Mouse (Mus musculus): ENCODE results near the gene Gcnt2. TPM values are rescaled to one million over a fixed set of nuclear protein-coding genes. Genes with fewer than 3 reads are reported as not detected.
"Not testable (repeated sequence)": the region's sequence is repeated elsewhere in the genome, so short reads cannot be mapped to it uniquely, and the experiment has no call there.

Gcnt2 gene
- polyA plus RNA-seq, 2 experiments: 0.51 to 1.2 TPM

- ATAC-seq (ENCODE audit: insufficient read depth): no peak
- no peak overlapping the region for H3K9ac ChIP-seq (replicated peaks)
- no peaks in the 10 kb centered on the region for H3K4me1 ChIP-seq (replicated peaks; ENCODE audit: control insufficient read depth in 2 of 2, insufficient read depth in 2 of 2, low read length in 1 of 2)
- WGBS (ENCODE audit: insufficient replicate concordance): 35% methylated on average over 3 of the region's 3 CpGs
- no peak overlapping the region for H3K4me2 ChIP-seq (ENCODE audit: low read depth)
- no peak for DNase-seq (ENCODE audit: low read depth in 3 of 3, low spot score in 3 of 3)
- no peaks in the 10 kb centered on the region for H3K27me3 ChIP-seq (ENCODE audit: control insufficient read depth, insufficient read depth, low read length)
- H3K9me3 ChIP-seq (ENCODE audit: control insufficient read depth, low read length): no peaks in the 10 kb centered on the region
- TF ChIP-seq CTCF (IDR thresholded peaks at IDR 0.05; ENCODE audit: low read depth): no peak
- no peak for TF ChIP-seq EP300 (IDR thresholded peaks at IDR 0.05; ENCODE audit: low read depth)
- no peak overlapping the region for H3K4me3 ChIP-seq (ENCODE audit: insufficient read depth in 1 of 2, low read depth in 2 of 2, low read length in 2 of 2)
- no peaks in the 10 kb centered on the region for H3K36me3 ChIP-seq (replicated peaks; ENCODE audit: control insufficient read depth, insufficient read depth, low read depth)
- no peak overlapping the region for H3K27ac ChIP-seq
These were observed 34.0 kb downstream of the Gcnt2 start for GRCm38 (mm10) chr13:40893573-40893972.

GRCm38 (mm10) chr13:40898049-40898690, 38.6 kb downstream of the Gcnt2 start:
- not testable (repeated sequence) for H3K4me1 ChIP-seq (replicated peaks; ENCODE audit: control insufficient read depth in 2 of 2, insufficient read depth in 2 of 2, low read length in 1 of 2); H3K4me3 ChIP-seq (ENCODE audit: insufficient read depth in 1 of 2, low read depth in 2 of 2, low read length in 2 of 2); H3K9me3 ChIP-seq (ENCODE audit: control insufficient read depth, low read length); H3K4me2 ChIP-seq (ENCODE audit: low read depth); H3K27me3 ChIP-seq (ENCODE audit: control insufficient read depth, insufficient read depth, low read length); ATAC-seq (ENCODE audit: insufficient read depth); H3K27ac ChIP-seq; H3K36me3 ChIP-seq (replicated peaks; ENCODE audit: control insufficient read depth, insufficient read depth, low read depth); DNase-seq (ENCODE audit: low read depth in 3 of 3, low spot score in 3 of 3); H3K9ac ChIP-seq (replicated peaks)
- 57% methylated on average over 13 of the region's 14 CpGs for WGBS (ENCODE audit: insufficient replicate concordance)

GRCm38 (mm10) chr13:40898698-40899097, 39.1 kb downstream of the Gcnt2 start:
- Histone ChIP-seq H3K9me3 (ENCODE audit: control insufficient read depth, low read length) (no peaks in the 10 kb centered on the region), H3K27ac (no peak overlapping the region), H3K4me3 (ENCODE audit: insufficient read depth in 1 of 2, low read depth in 2 of 2, low read length in 2 of 2) (no peak overlapping the region), H3K9ac (replicated peaks) (no peak overlapping the region), H3K36me3 (replicated peaks; ENCODE audit: control insufficient read depth, insufficient read depth, low read depth) (no peaks in the 10 kb centered on the region), H3K4me2 (ENCODE audit: low read depth) (no peak overlapping the region), H3K27me3 (ENCODE audit: control insufficient read depth, insufficient read depth, low read length) (no peaks in the 10 kb centered on the region), H3K4me1 (replicated peaks; ENCODE audit: control insufficient read depth in 2 of 2, insufficient read depth in 2 of 2, low read length in 1 of 2) (peaks cover 0 to 5% of the 10 kb centered on the region in 2 experiments; a peak in 1 of 4 replicates)
- WGBS (ENCODE audit: insufficient replicate concordance): 59% methylated on average over 4 of the region's 4 CpGs
- no peak for DNase-seq (ENCODE audit: low read depth in 3 of 3, low spot score in 3 of 3)
- TF ChIP-seq EP300 (IDR thresholded peaks at IDR 0.05; ENCODE audit: low read depth): no peak
- no peak for TF ChIP-seq CTCF (IDR thresholded peaks at IDR 0.05; ENCODE audit: low read depth)
- ATAC-seq (ENCODE audit: insufficient read depth): no peak

- TF ChIP-seq EP300 (IDR thresholded peaks at IDR 0.05; ENCODE audit: low read depth) (no peak), CTCF (IDR thresholded peaks at IDR 0.05; ENCODE audit: low read depth) (no peak)
- Histone ChIP-seq H3K36me3 (replicated peaks; ENCODE audit: control insufficient read depth, insufficient read depth, low read depth) (no peaks in the 10 kb centered on the region), H3K27me3 (ENCODE audit: control insufficient read depth, insufficient read depth, low read length) (no peaks in the 10 kb centered on the region), H3K4me1 (replicated peaks; ENCODE audit: control insufficient read depth in 2 of 2, insufficient read depth in 2 of 2, low read length in 1 of 2) (peaks cover 0 to 5% of the 10 kb centered on the region in 2 experiments; a peak in 1 of 4 replicates), H3K4me3 (ENCODE audit: insufficient read depth in 1 of 2, low read depth in 2 of 2, low read length in 2 of 2) (no peak overlapping the region), H3K9ac (replicated peaks) (no peak overlapping the region), H3K27ac (no peak overlapping the region), H3K9me3 (ENCODE audit: control insufficient read depth, low read length) (no peaks in the 10 kb centered on the region), H3K4me2 (ENCODE audit: low read depth) (no peak overlapping the region)
- ATAC-seq (ENCODE audit: insufficient read depth): no peak
- DNase-seq (ENCODE audit: low read depth in 3 of 3, low spot score in 3 of 3): no peak
- WGBS (ENCODE audit: insufficient replicate concordance): 29% methylated on average over 8 of the region's 8 CpGs
These were observed 39.9 kb downstream of the Gcnt2 start for GRCm38 (mm10) chr13:40899349-40899993.

GRCm38 (mm10) chr13:40899994-40900970, 40.7 kb downstream of the Gcnt2 start:
- Histone ChIP-seq H3K9ac (replicated peaks) (no peak overlapping the region), H3K4me2 (ENCODE audit: low read depth) (no peak overlapping the region), H3K9me3 (ENCODE audit: control insufficient read depth, low read length) (no peaks in the 10 kb centered on the region), H3K36me3 (replicated peaks; ENCODE audit: control insufficient read depth, insufficient read depth, low read depth) (no peaks in the 10 kb centered on the region), H3K4me3 (ENCODE audit: insufficient read depth in 1 of 2, low read depth in 2 of 2, low read length in 2 of 2) (no peak overlapping the region), H3K27ac (no peak overlapping the region), H3K4me1 (replicated peaks; ENCODE audit: control insufficient read depth in 2 of 2, insufficient read depth in 2 of 2, low read length in 1 of 2) (peaks cover 0 to 5% of the 10 kb centered on the region in 2 experiments; a peak in 1 of 4 replicates), H3K27me3 (ENCODE audit: control insufficient read depth, insufficient read depth, low read length) (no peaks in the 10 kb centered on the region)
- ATAC-seq (ENCODE audit: insufficient read depth) (no peak), DNase-seq (ENCODE audit: low read depth in 3 of 3, low spot score in 3 of 3) (no peak)
- no peak for TF ChIP-seq CTCF (IDR thresholded peaks at IDR 0.05; ENCODE audit: low read depth)
- no peak for TF ChIP-seq EP300 (IDR thresholded peaks at IDR 0.05; ENCODE audit: low read depth)
- WGBS (ENCODE audit: insufficient replicate concordance): 36% methylated on average over 15 of the region's 15 CpGs
